Mouse (Mus musculus) stomach, postnatal 0 days (tissue): ENCODE data around the gene Thsd4.

Experiments used
- CTCF ChIP-seq: IDR thresholded peaks from 2 replicates; pipeline ENCODE4 v1.5.1; 2016; ENCODE audit warnings: antibody characterized with exemption, low read depth, mild to moderate bottlenecking, moderate library complexity
- EP300 ChIP-seq: optimal IDR thresholded peaks from 2 replicates; pipeline ENCODE3; 2016; ENCODE audit warnings: antibody characterized with exemption

- no peak for TF ChIP-seq EP300
- no peak for TF ChIP-seq CTCF
Observed at GRCm38 (mm10) chr9:60186948-60187347, 334.9 kb downstream of the Thsd4 start.
